Mouse (Mus musculus) gastrocnemius, postnatal 4 days (tissue): ENCODE measurements around the gene Coa3. TPM values are rescaled to one million over a fixed set of nuclear protein-coding genes. Genes with fewer than 3 reads are reported as not detected.
"Not testable (repeated sequence)": the region's sequence is repeated elsewhere in the genome, so short reads cannot be mapped to it uniquely, and the experiment has no call there.

Source experiments
- DNase-seq, 2 experiments: peaks; one replicate each; pipeline ENCODE4 v3.0.0; 2021 to 2022; ENCODE audit warnings: low spot score in 2 of 2, mixed read lengths in 2 of 2
- long read RNA-seq, 2 experiments: library from polyadenylated mRNA; stranded (forward); transcript quantifications; one replicate each; pipeline ENCODE4 v2.0.0; 2021
- total RNA-seq, 2 experiments: library from RNA; stranded (reverse); gene quantifications; 2 replicates each; pipeline ENCODE4 v1.2.3; 2021

Gene Coa3
- 10 to 100 TPM; 59.8 to 71.2 TPM for total RNA-seq
- long read RNA-seq, experiment 1, transcript Coa3-201 (2 exons, 886 nt), result major isoform, 93 of 95 reads
- long read RNA-seq, experiment 1, partial matches to known transcripts, result 0 of 95 reads
- long read RNA-seq, experiment 1, other reads (novel, unspliced or antisense), result 2 of 95 reads
- long read RNA-seq, experiment 2, transcript Coa3-201 (2 exons, 886 nt), result major isoform, 74 of 76 reads
- long read RNA-seq, experiment 2, partial matches to known transcripts, result 0 of 76 reads
- long read RNA-seq, experiment 2, other reads (novel, unspliced or antisense), result 2 of 76 reads

GRCm38 (mm10) chr11:101278223-101279192 is at the start of gene Coa3, which contains the start of gene Cntd1:
Gene Coa3, minus strand, starts transcription at chr11:101279114.
Gene Cntd1, plus strand, starts transcription at chr11:101279012.
- peak; percentile 48 to 80 for DNase-seq

GRCm38 (mm10) chr11:101327311-101327710 is 48.4 kb upstream of the Coa3 start:
- no peak for DNase-seq

- DNase-seq, result no peak
Measured at GRCm38 (mm10) chr11:101326147-101326546, 47.2 kb upstream of the Coa3 start.

- not testable (repeated sequence) for DNase-seq
Measured at GRCm38 (mm10) chr11:101325201-101325600, 46.3 kb upstream of the Coa3 start.

GRCm38 (mm10) chr11:101324763-101325162 is 45.8 kb upstream of the Coa3 start, which contains the start of gene Aoc2:
Gene Aoc2, plus strand, starts transcription at chr11:101325063.
- DNase-seq, result no peak

GRCm38 (mm10) chr11:101323609-101324008 is 44.7 kb upstream of the Coa3 start:
- DNase-seq, result peak in 1 of 2 experiments; percentile 70

GRCm38 (mm10) chr11:101316501-101316917 is 37.6 kb upstream of the Coa3 start:
- DNase-seq, result peak in 1 of 2 experiments; percentile 34

GRCm38 (mm10) chr11:101315665-101316500 is 37.0 kb upstream of the Coa3 start, which contains the start of gene Psme3:
Gene Psme3, plus strand, starts transcription at chr11:101316213.
- peak; percentile 84 to 93 for DNase-seq

- DNase-seq, result no peak
Measured at GRCm38 (mm10) chr11:101315082-101315650, 36.3 kb upstream of the Coa3 start.

GRCm38 (mm10) chr11:101314567-101314966 is 35.7 kb upstream of the Coa3 start:
- no peak for DNase-seq

GRCm38 (mm10) chr11:101312150-101312549 is 33.2 kb upstream of the Coa3 start:
- no peak for DNase-seq

- DNase-seq, result no peak
Measured at GRCm38 (mm10) chr11:101311083-101311482, 32.2 kb upstream of the Coa3 start.

GRCm38 (mm10) chr11:101307744-101308143 is 28.8 kb upstream of the Coa3 start:
- DNase-seq, result no peak

- peak; percentile 97 to 98 for DNase-seq
Measured at GRCm38 (mm10) chr11:101302004-101302798, 23.3 kb upstream of the Coa3 start, which contains the start of gene Becn1. Gene Becn1, minus strand, starts transcription at chr11:101302286.

GRCm38 (mm10) chr11:101301299-101302003 is 22.5 kb upstream of the Coa3 start:
- DNase-seq, result no peak

- no peak for DNase-seq
Measured at GRCm38 (mm10) chr11:101300881-101301280, 22.0 kb upstream of the Coa3 start.

GRCm38 (mm10) chr11:101295191-101295590 is 16.3 kb upstream of the Coa3 start:
- no peak for DNase-seq

GRCm38 (mm10) chr11:101291231-101291630 is 12.3 kb upstream of the Coa3 start:
- DNase-seq, result no peak

GRCm38 (mm10) chr11:101287306-101287705 is 8.4 kb upstream of the Coa3 start:
- no peak for DNase-seq
